In genomic region chr11:98446213-98446561, GRCm38 (mm10) we compare ENCODE assay signal across 9 mouse cellular contexts. TPM values are rescaled to one million over a fixed set of nuclear protein-coding genes. Genes with fewer than 3 reads are reported as not detected.
A peak's percentile ranks its signal among the peaks of the same experiment; 100 is the strongest.
DNase-seq lines count a peak whose midpoint lies in the region; ATAC-seq and TF ChIP-seq lines count a peak whose summit lies in the region.
"Had no signal": no experiment of that assay in that cellular context is flagged by ENCODE, and none has a peak within 500 bp of the region (broad histone marks: within the 10 kb centered on the region; RNA-seq: fewer than 3 reads in every experiment).

TSS of gene Grb7 (plus strand) at chr11:98446394.

- H3K27ac ChIP-seq in heart, embryonic 16.5 days (ENCODE audit: low read length), result no peak within 1 kb of the TSS
- H3K27ac ChIP-seq in embryonic facial prominence, embryonic 10.5 days (replicated peaks), result peak within 1 kb of the TSS; percentile 81
- H3K27ac ChIP-seq in hindbrain, embryonic 10.5 days, result peak within 1 kb of the TSS; percentile 74
- H3K27ac ChIP-seq in liver, embryonic 14.5 days, result peak within 1 kb of the TSS; percentile 37

- no peaks in the 10 kb centered on the region for H3K36me3 ChIP-seq in heart, embryonic 16.5 days (ENCODE audit: control insufficient read depth, insufficient read depth)
- H3K36me3 ChIP-seq in embryonic facial prominence, embryonic 10.5 days (replicated peaks), result 0 out of 2 replicates have a peak, but pooled peaks cover 4% of the 10 kb centered on the region
- no peaks in the 10 kb centered on the region for H3K36me3 ChIP-seq in hindbrain, embryonic 10.5 days
- no peaks in the 10 kb centered on the region for H3K36me3 ChIP-seq in liver, embryonic 14.5 days (replicated peaks; ENCODE audit: control insufficient read depth, insufficient read depth, low read depth)

- ATAC-seq in heart, embryonic 16.5 days (replicated peaks; ENCODE audit: extremely low read depth, insufficient read depth, low FRiP score), result no peak
- ATAC-seq in liver, embryonic 14.5 days (ENCODE audit: insufficient read depth), result peak; percentile 41

- peak within 1 kb of the TSS; percentile 5 for H3K9ac ChIP-seq in heart, embryonic 16.5 days (ENCODE audit: low read length)
- H3K9ac ChIP-seq in liver, embryonic 14.5 days (replicated peaks), result peak within 1 kb of the TSS; percentile 13; the same call in 1 of the 2 replicates

- H3K27me3 ChIP-seq in heart, embryonic 16.5 days (ENCODE audit: control insufficient read depth, insufficient read depth, low read length), result peaks cover 5% of the 10 kb centered on the region
- peaks cover 71% of the 10 kb centered on the region for H3K27me3 ChIP-seq in embryonic facial prominence, embryonic 10.5 days (replicated peaks; ENCODE audit: low read depth, poor library complexity, severe bottlenecking)
- peaks cover 50% of the 10 kb centered on the region for H3K27me3 ChIP-seq in hindbrain, embryonic 10.5 days (ENCODE audit: insufficient read depth, poor library complexity, severe bottlenecking)
- peaks cover 26% of the 10 kb centered on the region for H3K27me3 ChIP-seq in liver, embryonic 14.5 days (ENCODE audit: control insufficient read depth, insufficient read depth, low read length)

- no peak for TF ChIP-seq EP300 in liver, embryonic 14.5 days (IDR thresholded peaks at IDR 0.05; ENCODE audit: low read depth)

- no peak for DNase-seq in heart, adult 18-20 months
- peak; percentile 67 for DNase-seq in embryonic facial prominence, embryonic 10.5 days (ENCODE audit: low spot score)
- peak; percentile 29 for DNase-seq in hindbrain, embryonic 10.5 days (ENCODE audit: low spot score)
- no peak for DNase-seq in liver, embryonic 14.5 days (ENCODE audit: low read depth in 3 of 3, low spot score in 3 of 3)
- no peak for DNase-seq in frontal cortex, adult 2 months (ENCODE audit: extremely low spot score in 1 of 2, low spot score in 1 of 2)
- no peak for DNase-seq in cerebellum, postnatal 14 days
- DNase-seq in cerebellum, adult 11-12 months, result no peak

- no peaks in the 10 kb centered on the region for H3K9me3 ChIP-seq in heart, embryonic 16.5 days (replicated peaks; ENCODE audit: control insufficient read depth, low read length)
- no peaks in the 10 kb centered on the region for H3K9me3 ChIP-seq in embryonic facial prominence, embryonic 10.5 days
- no peaks in the 10 kb centered on the region for H3K9me3 ChIP-seq in hindbrain, embryonic 10.5 days
- H3K9me3 ChIP-seq in liver, embryonic 14.5 days (ENCODE audit: control insufficient read depth, low read length), result no peaks in the 10 kb centered on the region

- H3K4me3 ChIP-seq in heart, embryonic 16.5 days (ENCODE audit: low read length), result peak within 1 kb of the TSS; percentile 24
- H3K4me3 ChIP-seq in embryonic facial prominence, embryonic 10.5 days, result peak within 1 kb of the TSS; percentile 50
- H3K4me3 ChIP-seq in hindbrain, embryonic 10.5 days, result peak within 1 kb of the TSS; percentile 38
- peak within 1 kb of the TSS; percentile 36 to 50 for H3K4me3 ChIP-seq in liver, embryonic 14.5 days (ENCODE audit: insufficient read depth in 1 of 2, low read depth in 2 of 2, low read length in 2 of 2)

- no peak for TF ChIP-seq CTCF in liver, embryonic 14.5 days (IDR thresholded peaks at IDR 0.05; ENCODE audit: low read depth)

- peak within 1 kb of the TSS; percentile 47 for H3K4me2 ChIP-seq in heart, embryonic 16.5 days (ENCODE audit: low read depth, low read length)
- H3K4me2 ChIP-seq in liver, embryonic 14.5 days (ENCODE audit: low read depth), result peak within 1 kb of the TSS; percentile 13

- 29% methylated on average over 5 of the region's 5 CpGs for WGBS in heart, embryonic 16.5 days
- 3% methylated on average over 5 of the region's 5 CpGs for WGBS in embryonic facial prominence, embryonic 10.5 days
- WGBS in hindbrain, embryonic 10.5 days, result 7% methylated on average over 5 of the region's 5 CpGs
- WGBS in liver, embryonic 14.5 days (ENCODE audit: insufficient replicate concordance), result 7% methylated on average over 5 of the region's 5 CpGs

- H3K4me1 ChIP-seq in heart, embryonic 16.5 days (ENCODE audit: control insufficient read depth, insufficient read depth, low read length), result peaks cover 18% of the 10 kb centered on the region
- peaks cover 38% of the 10 kb centered on the region for H3K4me1 ChIP-seq in embryonic facial prominence, embryonic 10.5 days
- H3K4me1 ChIP-seq in hindbrain, embryonic 10.5 days (replicated peaks), result peaks cover 37% of the 10 kb centered on the region
- peaks cover 0 to 7% of the 10 kb centered on the region in 2 experiments; a peak in 2 of 4 replicates for H3K4me1 ChIP-seq in liver, embryonic 14.5 days (replicated peaks; ENCODE audit: control insufficient read depth in 2 of 2, insufficient read depth in 2 of 2, low read length in 1 of 2)

RNA-seq across cellular contexts. Expression of gene Grb7, which starts in this region (rescaled TPM):
- polyA plus RNA-seq in heart, embryonic 16.5 days (2015; fragmentation: Nextera tagmentation; extraction: Ambion mirVana), result 1.9 and 4.3 TPM in 2 replicates
- total RNA-seq in heart, adult 18-20 months (2021), result under 1 TPM; 0.21 to 0.30 TPM
- 11.9 and 13.3 TPM in 2 replicates for polyA plus RNA-seq in embryonic facial prominence, embryonic 10.5 days (2016; fragmentation: Nextera tagmentation; extraction: Ambion mirVana)
- polyA plus RNA-seq in hindbrain, embryonic 10.5 days (2016; fragmentation: Nextera tagmentation; extraction: Ambion mirVana), result 3.6 and 8.6 TPM in 2 replicates
- 15.7 and 19.2 TPM in 2 replicates for polyA plus RNA-seq in liver, embryonic 14.5 days (2012; rRNA removed)
- polyA plus RNA-seq in liver, embryonic 14.5 days (2014; fragmentation: Nextera tagmentation; extraction: Ambion mirVana), result 14.1 and 14.9 TPM in 2 replicates
- 1.6 and 2.0 TPM in 2 replicates for polyA plus RNA-seq in frontal cortex, adult 2 months (2012; rRNA removed)
- total RNA-seq: MEL had no signal

Comparison
In these comparisons a context has a peak if more than half of its experiments do, and no peak if none do; other contexts are left out.
1. DNase-seq: peak in embryonic facial prominence, embryonic 10.5 days (single experiment) and hindbrain, embryonic 10.5 days (single experiment); none in heart, adult 18-20 months (0 of 2), liver, embryonic 14.5 days (0 of 3), frontal cortex, adult 2 months (0 of 2), cerebellum, postnatal 14 days (0 of 2) and cerebellum, adult 11-12 months (single experiment).
2. Peak in every context shown above with its lines, with median percentiles within 50 percentile points of each other: H3K4me3 ChIP-seq.